Comparison of ENCODE assay signal across 8 mouse cellular contexts in the genomic region with DNA sequence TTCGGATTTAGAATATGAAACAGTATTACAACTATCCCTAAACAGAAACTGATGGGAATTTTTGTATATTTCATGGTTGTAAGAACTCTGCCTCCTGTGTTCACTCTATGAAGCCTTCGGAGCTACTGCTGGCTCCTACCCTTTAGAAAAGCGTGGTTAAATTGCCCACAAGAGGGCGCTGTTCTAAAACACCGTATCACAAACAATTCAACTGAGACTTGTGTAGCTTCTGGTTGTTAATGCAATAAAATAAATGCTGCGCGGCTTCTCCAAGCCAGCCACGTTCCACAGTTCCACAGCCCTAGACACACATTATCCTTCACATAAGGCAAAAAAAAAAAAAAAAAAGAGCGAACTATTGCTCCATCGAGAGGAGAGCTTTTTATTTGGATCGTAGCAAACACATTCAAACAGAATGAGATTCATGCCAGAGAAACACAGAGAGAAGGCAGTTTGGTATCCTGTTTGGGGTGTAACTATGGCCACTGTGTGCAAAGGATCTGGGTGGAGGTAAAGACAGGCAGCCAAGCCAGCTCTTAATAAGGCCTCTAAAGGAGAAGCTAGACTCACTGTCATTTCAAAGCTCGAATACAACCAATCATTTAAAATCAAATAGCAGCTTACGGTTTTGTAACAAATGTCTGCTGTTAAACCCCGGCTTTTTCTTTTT. TPM values are rescaled to one million over a fixed set of nuclear protein-coding genes. Genes with fewer than 3 reads are reported as not detected.
DNase-seq lines count a peak whose midpoint lies in the region; ATAC-seq lines count a peak whose summit lies in the region.

No protein-coding gene starts in this region.

- H3K9me3 ChIP-seq in intestine, embryonic 15.5 days: no peaks in the 10 kb centered on the region

- intact Hi-C loops in heart, postnatal 25 days (cut with DNase I): loop anchor here (2.0 to 10.0 kb wide), 4 partner anchors 65 to 456 kb away; a partner anchor contains a TSS
- intact Hi-C loops in left cerebral cortex, postnatal 10 days (cut with DNase I): loop anchor here (5.0 kb wide), 3 partner anchors 70 to 455 kb away; a partner anchor contains a TSS

- 33% methylated on average over 14 of the region's 14 CpGs for WGBS in intestine, embryonic 15.5 days

- no peak overlapping the region for H3K9ac ChIP-seq in intestine, embryonic 15.5 days

- H3K4me3 ChIP-seq in intestine, embryonic 15.5 days (replicated peaks): no peak overlapping the region

- DNase-seq in heart, adult 11 months: peak; percentile 89
- no peak for DNase-seq in heart, postnatal 25 days (ENCODE audit: low spot score)
- DNase-seq in cerebellum, postnatal 4 days (ENCODE audit: low spot score in 2 of 2): peak; percentile 40 to 61
- DNase-seq in gastrocnemius, postnatal 10 days: peak; percentile 67
- DNase-seq in left cerebral cortex, postnatal 10 days (ENCODE audit: extremely low spot score in 1 of 2, low spot score in 2 of 2): peak; percentile 67 to 75
- DNase-seq in right cerebral cortex, postnatal 25 days: peak; percentile 64

- peak overlapping the region; percentile 43 for H3K4me2 ChIP-seq in intestine, embryonic 15.5 days (replicated peaks)

- H3K27me3 ChIP-seq in intestine, embryonic 15.5 days (replicated peaks): no peaks in the 10 kb centered on the region

- peak; percentile 71; the same call in 1 of the 2 replicates for ATAC-seq in intestine, embryonic 15.5 days
- peak; percentile 88 for ATAC-seq in megakaryocyte progenitor cell, adult 5-6 weeks (replicated peaks; ENCODE audit: poor library complexity)

- H3K27ac ChIP-seq in intestine, embryonic 15.5 days: no peak overlapping the region

- no peaks in the 10 kb centered on the region for H3K36me3 ChIP-seq in intestine, embryonic 15.5 days

- no peaks in the 10 kb centered on the region for H3K4me1 ChIP-seq in intestine, embryonic 15.5 days (replicated peaks)

RNA-seq across cellular contexts. Expression of a gene that starts 15.7 kb away (rescaled TPM):
- total RNA-seq in heart, postnatal 25 days (2021): 10 to 100 TPM; 13.8 to 14.2 TPM
- 10 to 100 TPM; 17.5 to 18.8 TPM for total RNA-seq in gastrocnemius, postnatal 10 days (2021)
- polyA plus RNA-seq in intestine, embryonic 15.5 days (2015; fragmentation: Nextera tagmentation; extraction: Ambion mirVana): 66.1 and 79.6 TPM in 2 replicates
- total RNA-seq in left cerebral cortex, postnatal 10 days (2021): 10 to 100 TPM; 22.5 to 25.4 TPM
- 38.8 and 48.0 TPM in 2 replicates for total RNA-seq in megakaryocyte progenitor cell, adult 5-6 weeks (2015)
- total RNA-seq in megakaryocyte progenitor cell, adult 5-6 weeks (2017): 14.1 and 16.2 TPM in 2 replicates

RNA-seq across cellular contexts. Expression of a gene that starts 25.4 kb away (rescaled TPM):
- total RNA-seq in heart, postnatal 25 days (2021): not detected
- total RNA-seq in gastrocnemius, postnatal 10 days (2021): not detected
- polyA plus RNA-seq in intestine, embryonic 15.5 days (2015; fragmentation: Nextera tagmentation; extraction: Ambion mirVana): 0.06 and 0.10 TPM in 2 replicates
- not detected for total RNA-seq in left cerebral cortex, postnatal 10 days (2021)
- 0.10 TPM in 1 of 2 replicates, not detected in the other for total RNA-seq in megakaryocyte progenitor cell, adult 5-6 weeks (2015)
- not detected in 2 replicates for total RNA-seq in megakaryocyte progenitor cell, adult 5-6 weeks (2017)
